Mouse (Mus musculus): ENCODE results near the gene Scrn1.

DNA sequence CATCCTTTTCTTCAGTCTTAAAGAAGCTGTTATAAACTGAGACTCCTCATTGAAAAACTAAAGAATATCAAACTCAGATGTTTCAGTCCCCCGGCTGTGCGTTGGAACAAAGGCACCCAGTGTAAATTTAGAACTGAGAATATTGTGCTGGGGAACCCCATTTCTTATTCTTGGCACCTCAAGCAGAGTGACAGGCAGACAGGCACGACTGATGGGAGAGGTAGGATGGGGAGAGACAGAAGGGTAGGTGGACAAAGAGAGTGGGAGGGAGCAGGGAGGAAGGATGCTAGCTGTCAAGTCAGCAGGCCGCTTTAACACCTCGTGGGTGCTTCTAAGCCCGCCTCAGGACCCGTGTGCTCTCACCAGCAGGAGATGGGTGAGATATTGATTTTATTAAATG is 23.5 kb downstream of the Scrn1 start:
- no peak for TF ChIP-seq POLR2A (IDR thresholded peaks at IDR 0.05; ENCODE audit: borderline replicate concordance, extremely low read depth, low read depth, low read length)
- no peak for TF ChIP-seq CTCF (IDR thresholded peaks at IDR 0.05; ENCODE audit: insufficient read depth, low read length)

All from lung, adult 2 months (tissue).